Mouse (Mus musculus) heart, adult 18-20 months (tissue): ENCODE results near the gene Gtf2h4. TPM values are rescaled to one million over a fixed set of nuclear protein-coding genes. Genes with fewer than 3 reads are reported as not detected.
A peak's percentile ranks its signal among the peaks of the same experiment; 100 is the strongest.

Source experiments
- DNase-seq, 2 experiments: peaks; one replicate each; pipeline ENCODE4 v3.0.0; 2021 to 2022; ENCODE audit warnings: mixed read lengths in 1 of 2
- total RNA-seq, 2 experiments: library from RNA; stranded (reverse); gene quantifications; 2 replicates each; pipeline ENCODE4 v1.2.3; 2021

Gtf2h4 gene
- total RNA-seq, 2 experiments from 2014 or later = 21.3 to 23.5 TPM

GRCm38 (mm10) chr17:35639352-35639751 lies 34.2 kb downstream of the Gtf2h4 start:
- DNase-seq = peak in 1 of 2 experiments; percentile 20

DNA sequence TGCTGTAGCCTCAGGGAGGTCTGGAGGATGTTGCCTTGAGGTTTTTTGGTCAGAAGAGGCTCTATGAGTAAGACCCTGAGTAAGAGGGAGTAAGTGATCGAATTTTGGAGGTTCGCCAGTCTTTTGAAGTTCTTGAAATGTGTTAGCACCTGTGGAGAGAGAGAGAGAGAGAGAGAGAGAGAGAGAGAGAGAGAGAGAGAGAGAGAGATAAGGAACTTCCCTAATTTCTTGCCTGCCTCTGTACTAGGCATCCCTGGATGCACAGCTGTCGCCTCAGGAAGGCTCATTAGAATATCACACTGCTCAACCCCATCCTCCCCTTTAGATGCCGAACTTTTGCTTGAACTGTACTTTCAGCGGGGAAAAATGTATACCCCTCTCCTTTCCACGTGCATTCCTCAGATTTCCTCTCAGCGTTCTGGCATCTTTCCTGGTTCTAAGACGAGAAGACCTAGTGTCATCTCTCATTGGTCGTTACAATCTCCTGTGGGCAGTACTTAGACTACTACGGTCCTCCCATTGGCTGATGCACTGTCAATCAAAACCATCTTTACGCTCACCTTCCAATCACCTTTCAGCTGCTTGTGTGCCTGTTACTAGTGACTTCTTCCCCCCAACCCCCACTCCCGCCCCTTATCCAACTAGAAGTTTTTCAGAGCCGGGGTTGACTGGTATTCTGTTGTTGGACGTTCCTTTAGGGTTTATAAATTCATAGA lies 34.9 kb downstream of the Gtf2h4 start:
- DNase-seq = peak; percentile 82 to 83

GRCm38 (mm10) chr17:35636363-35636762 lies 37.2 kb downstream of the Gtf2h4 start:
- peak; percentile 18 to 58 for DNase-seq

GRCm38 (mm10) chr17:35635699-35636111 lies 37.8 kb downstream of the Gtf2h4 start:
- peak; percentile 55 to 80 for DNase-seq

GRCm38 (mm10) chr17:35635202-35635601 lies 38.3 kb downstream of the Gtf2h4 start:
- DNase-seq = no peak

GRCm38 (mm10) chr17:35633992-35634391 lies 39.5 kb downstream of the Gtf2h4 start:
- DNase-seq = no peak

DNA sequence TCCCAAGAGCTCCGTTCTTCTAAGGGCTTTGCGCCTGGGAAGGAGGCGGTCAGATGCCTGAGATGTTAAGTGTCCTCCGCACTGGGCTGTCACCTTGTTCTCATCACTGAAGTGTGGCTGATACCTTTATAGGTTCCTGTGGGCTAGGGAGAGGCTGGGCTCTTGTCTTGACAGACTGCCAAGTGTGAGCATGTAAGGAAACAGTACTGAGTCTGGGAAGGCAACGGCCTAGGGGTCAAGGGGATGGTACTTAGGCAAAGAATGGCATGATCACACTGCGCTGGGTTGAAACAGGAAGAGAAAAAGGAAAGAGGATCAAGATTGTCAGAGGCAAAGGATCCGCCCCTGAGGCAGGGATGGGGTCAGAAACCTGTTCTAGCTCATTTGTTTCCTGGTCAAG lies 47.0 kb downstream of the Gtf2h4 start, which contains the start of gene Gm9573:
Gene Gm9573, minus strand, starts transcription at position 101 of the 400 bp plus-strand sequence.
- no peak for DNase-seq

Other genes starting within 250 kb of the Gtf2h4 start
- gene H2-Q6, start 248.9 kb downstream of the Gtf2h4 start, total RNA-seq = 10 to 100 TPM in 1 of 2 experiments, 1 to 10 TPM in 1; 6.8 to 30.2 TPM
- 10 to 100 TPM in 1 of 2 experiments, 1 to 10 TPM in 1; 7.4 to 21.5 TPM for gene H2-Q7, start 234.6 kb downstream of the Gtf2h4 start, total RNA-seq
- gene H2-Q10, start 203.7 kb downstream of the Gtf2h4 start, total RNA-seq = 1 to 10 TPM in 1 of 2 experiments, under 1 TPM in 1; 0.62 to 2.2 TPM
- not detected for gene Pou5f1, start 167.7 kb downstream of the Gtf2h4 start, total RNA-seq
- gene Tcf19, start 156.9 kb downstream of the Gtf2h4 start, total RNA-seq = 1 to 10 TPM; 1.5 to 2.1 TPM
- 1 to 10 TPM; 1.9 to 4.0 TPM for gene Cchcr1, start 156.6 kb downstream of the Gtf2h4 start, total RNA-seq
- gene Psors1c2, start 140.5 kb downstream of the Gtf2h4 start, total RNA-seq = not detected
- gene Cdsn, start 121.6 kb downstream of the Gtf2h4 start, total RNA-seq = under 1 TPM; 0.27 to 0.28 TPM
- gene 2300002M23Rik, start 106.3 kb downstream of the Gtf2h4 start, total RNA-seq = not detected
- not detected for gene Sfta2, start 72.2 kb downstream of the Gtf2h4 start, total RNA-seq
- not detected for gene Gm9573, start 47.1 kb downstream of the Gtf2h4 start, total RNA-seq
- gene Mucl3, start 30.0 kb downstream of the Gtf2h4 start, total RNA-seq = not detected
- gene Vars2, start 6.1 kb downstream of the Gtf2h4 start, total RNA-seq = 10 to 100 TPM; 27.6 to 28.9 TPM
- gene Ddr1, start 30.9 kb upstream of the Gtf2h4 start, total RNA-seq = 10 to 100 TPM; 21.7 to 24.0 TPM
- gene Ier3, start 147.9 kb upstream of the Gtf2h4 start, total RNA-seq = 10 to 100 TPM; 20.2 to 25.6 TPM
- 100 to 1,000 TPM; 146 to 154 TPM for gene Flot1, start 149.5 kb upstream of the Gtf2h4 start, total RNA-seq
- 10 to 100 TPM; 89.4 to 92.2 TPM for gene Tubb5, start 164.6 kb upstream of the Gtf2h4 start, total RNA-seq
- gene Mdc1, start 167.8 kb upstream of the Gtf2h4 start, total RNA-seq = 10 to 100 TPM; 13.3 to 17.8 TPM
- 1 to 10 TPM; 1.8 to 2.5 TPM for gene Nrm, start 187.6 kb upstream of the Gtf2h4 start, total RNA-seq
- gene Ppp1r18, start 191.9 kb upstream of the Gtf2h4 start, total RNA-seq = 10 to 100 TPM; 15.5 to 15.7 TPM
- gene Dhx16, start 206.1 kb upstream of the Gtf2h4 start, total RNA-seq = 10 to 100 TPM; 18.3 to 20.4 TPM
- gene 2310061I04Rik, start 223.7 kb upstream of the Gtf2h4 start, total RNA-seq = 100 to 1,000 TPM; 101 to 105 TPM
- gene Atat1, start 236.3 kb upstream of the Gtf2h4 start, total RNA-seq = 1 to 10 TPM; 5.9 to 6.5 TPM
- gene Mrps18b, start 242.7 kb upstream of the Gtf2h4 start, total RNA-seq = 10 to 100 TPM; 52.1 to 64.7 TPM
- gene Ppp1r10, start 242.7 kb upstream of the Gtf2h4 start, total RNA-seq = 10 to 100 TPM; 22.4 to 28.8 TPM